ENCODE assay signal across 8 mouse cellular contexts in genomic region chr8:104247054-104247907, GRCm38 (mm10). TPM values are rescaled to one million over a fixed set of nuclear protein-coding genes. Genes with fewer than 3 reads are reported as not detected.
DNase-seq lines count a peak whose midpoint lies in the region.

No protein-coding gene starts in this region.

- peak; percentile 80 for DNase-seq in 416B (ENCODE audit: low read depth)
- DNase-seq in T-cell, adult 2 months (ENCODE audit: low spot score), result peak; percentile 80
- peak; percentile 19 to 64 for DNase-seq in heart, adult 9 months (ENCODE audit: low spot score in 2 of 2)
- peak; percentile 64 for DNase-seq in kidney, adult 9 months
- peak; percentile 64 for DNase-seq in lung, postnatal 10 days
- peak; percentile 71 for DNase-seq in spleen, adult 12 weeks (ENCODE audit: low spot score)
- no peak for DNase-seq in Muller cell, postnatal 12 days (ENCODE audit: inconsistent ontology term)
- DNase-seq in gastrocnemius, adult 8-10 months (ENCODE audit: low spot score in 2 of 2), result no peak

RNA-seq across cellular contexts. Expression of gene Tk2, which starts 1.1 kb away (rescaled TPM):
- total RNA-seq in gastrocnemius, adult 8-10 months (2022), result 1 to 10 TPM; 2.9 to 4.2 (median 3.9) TPM

RNA-seq across cellular contexts. Expression of gene Cklf, which starts 3.4 kb away (rescaled TPM):
- total RNA-seq in gastrocnemius, adult 8-10 months (2022), result 1 to 10 TPM in 2 of 4 experiments, under 1 TPM in 2; 0.75 to 1.8 (median 1.2) TPM

RNA-seq across cellular contexts. Expression of gene Cmtm2a, which starts 45.7 kb away (rescaled TPM):
- not detected for total RNA-seq in gastrocnemius, adult 8-10 months (2022)

Comparison
In these comparisons a context has a peak if more than half of its experiments do, and no peak if none do; other contexts are left out.
1. DNase-seq: peak in 416B (single experiment), T-cell, adult 2 months (single experiment), heart, adult 9 months (2 of 2), kidney, adult 9 months (single experiment), lung, postnatal 10 days (single experiment) and spleen, adult 12 weeks (single experiment); none in Muller cell, postnatal 12 days (single experiment) and gastrocnemius, adult 8-10 months (0 of 2).